In the genomic region with DNA sequence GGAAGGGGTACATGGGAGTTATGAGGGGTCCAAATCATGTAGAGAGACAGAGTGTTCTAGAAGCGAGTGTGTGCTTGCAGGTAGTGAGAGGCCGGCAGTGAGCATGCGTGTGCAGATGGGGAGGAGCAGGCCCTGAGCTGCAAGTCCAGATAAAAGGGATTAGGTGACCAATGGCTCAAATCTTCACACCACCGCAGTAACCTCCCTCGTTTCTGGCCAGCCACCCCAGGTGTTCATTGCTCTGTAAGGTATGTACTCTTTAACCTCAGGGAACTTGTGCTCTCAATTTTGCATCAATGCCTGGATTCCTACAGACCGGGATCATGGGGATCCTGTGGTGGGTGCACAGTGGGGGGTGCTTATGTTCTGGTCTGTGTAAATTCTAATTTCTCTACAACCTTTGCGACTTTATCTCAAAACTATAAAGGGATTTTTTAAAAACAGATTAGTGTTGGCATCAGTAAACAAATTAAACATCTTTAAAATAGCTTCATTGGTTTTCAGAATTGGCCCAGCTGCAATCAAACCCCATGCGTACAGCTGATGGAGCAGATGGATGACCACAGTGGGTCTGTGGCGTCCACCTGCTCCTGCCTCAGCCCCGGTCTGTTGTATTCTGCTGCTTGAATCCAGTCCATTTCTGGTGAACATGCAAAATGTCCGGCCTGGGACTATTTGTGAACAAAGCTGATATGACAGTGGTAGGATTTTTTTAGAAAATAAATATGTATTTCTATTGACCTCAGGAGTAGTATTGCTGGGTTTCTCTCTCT, we compare ENCODE assay signal across 8 mouse cellular contexts. TPM values are rescaled to one million over a fixed set of nuclear protein-coding genes. Genes with fewer than 3 reads are reported as not detected.
DNase-seq lines count a peak whose midpoint lies in the region; ATAC-seq and TF ChIP-seq lines count a peak whose summit lies in the region.

Gnb5 (plus strand) TSS at position 163 of the 773 bp plus-strand sequence.

- no peak within 1 kb of the TSS for H3K4me3 ChIP-seq in forebrain, embryonic 12.5 days (replicated peaks)
- H3K4me3 ChIP-seq in hindbrain, postnatal 0 days (ENCODE audit: low read length), result no peak within 1 kb of the TSS
- H3K4me3 ChIP-seq in midbrain, embryonic 16.5 days (ENCODE audit: low read depth, low read length), result no peak within 1 kb of the TSS

- H3K27ac ChIP-seq in forebrain, embryonic 12.5 days, result no peak within 1 kb of the TSS
- H3K27ac ChIP-seq in hindbrain, postnatal 0 days, result no peak within 1 kb of the TSS
- no peak within 1 kb of the TSS for H3K27ac ChIP-seq in midbrain, embryonic 16.5 days (ENCODE audit: low read length)

- H3K4me2 ChIP-seq in forebrain, embryonic 12.5 days, result no peak within 1 kb of the TSS
- no peak within 1 kb of the TSS for H3K4me2 ChIP-seq in hindbrain, postnatal 0 days (ENCODE audit: low read depth, low read length)
- H3K4me2 ChIP-seq in midbrain, embryonic 16.5 days (ENCODE audit: low read length), result no peak within 1 kb of the TSS

- no peaks in the 10 kb centered on the region for H3K36me3 ChIP-seq in forebrain, embryonic 12.5 days (replicated peaks)
- H3K36me3 ChIP-seq in hindbrain, postnatal 0 days (ENCODE audit: insufficient read depth, low read length), result no peaks in the 10 kb centered on the region
- no peaks in the 10 kb centered on the region for H3K36me3 ChIP-seq in midbrain, embryonic 16.5 days (ENCODE audit: control insufficient read depth, insufficient read depth, low read length)

- H3K27me3 ChIP-seq in forebrain, embryonic 12.5 days, result no peaks in the 10 kb centered on the region
- no peaks in the 10 kb centered on the region for H3K27me3 ChIP-seq in hindbrain, postnatal 0 days (ENCODE audit: insufficient read depth, low read length)
- H3K27me3 ChIP-seq in midbrain, embryonic 16.5 days (ENCODE audit: control insufficient read depth, insufficient read depth, low read depth, low read length), result no peaks in the 10 kb centered on the region

- DNase-seq in frontal cortex, adult 2 months (ENCODE audit: extremely low spot score in 1 of 2, low spot score in 1 of 2), result no peak
- DNase-seq in adrenal gland, postnatal 25 days, result no peak
- DNase-seq in hindbrain, postnatal 0 days (ENCODE audit: low spot score), result peak; percentile 65
- DNase-seq in spleen, postnatal 10 days (ENCODE audit: low spot score in 2 of 2), result no peak
- DNase-seq in right cerebral cortex, postnatal 25 days, result no peak

- H3K4me1 ChIP-seq in forebrain, embryonic 12.5 days, result no peaks in the 10 kb centered on the region
- no peaks in the 10 kb centered on the region for H3K4me1 ChIP-seq in hindbrain, postnatal 0 days (ENCODE audit: insufficient read depth, low read length)
- H3K4me1 ChIP-seq in midbrain, embryonic 16.5 days (ENCODE audit: control insufficient read depth, insufficient read depth, low read length), result no peaks in the 10 kb centered on the region

- no peak for ATAC-seq in frontal cortex, adult (ENCODE audit: low TSS enrichment)
- ATAC-seq in forebrain, embryonic 12.5 days (ENCODE audit: low FRiP score), result no peak
- no peak for ATAC-seq in hindbrain, postnatal 0 days
- ATAC-seq in midbrain, embryonic 16.5 days, result no peak

- H3K9ac ChIP-seq in forebrain, embryonic 12.5 days, result no peak within 1 kb of the TSS
- H3K9ac ChIP-seq in hindbrain, postnatal 0 days (replicated peaks; ENCODE audit: low read length), result no peak within 1 kb of the TSS
- H3K9ac ChIP-seq in midbrain, embryonic 16.5 days (ENCODE audit: low read depth, low read length), result no peak within 1 kb of the TSS

- no peaks in the 10 kb centered on the region for H3K9me3 ChIP-seq in forebrain, embryonic 12.5 days
- H3K9me3 ChIP-seq in hindbrain, postnatal 0 days (ENCODE audit: low read length), result no peaks in the 10 kb centered on the region
- no peaks in the 10 kb centered on the region for H3K9me3 ChIP-seq in midbrain, embryonic 16.5 days (replicated peaks; ENCODE audit: control insufficient read depth, low read length, poor library complexity, severe bottlenecking)

- TF ChIP-seq CTCF in hindbrain, postnatal 0 days (IDR thresholded peaks at IDR 0.05; ENCODE audit: low read depth), result no peak

- WGBS in forebrain, embryonic 12.5 days, result 77% methylated on average over 11 of the region's 11 CpGs
- 61% methylated on average over 11 of the region's 11 CpGs for WGBS in hindbrain, postnatal 0 days
- WGBS in midbrain, embryonic 16.5 days, result 61% methylated on average over 11 of the region's 11 CpGs

RNA-seq across cellular contexts. Expression of gene Gnb5, which starts in this region (rescaled TPM):
- polyA plus RNA-seq in frontal cortex, adult 2 months (2012; rRNA removed), result 170 and 173 TPM in 2 replicates
- total RNA-seq in adrenal gland, postnatal 25 days (2021), result 36.7 and 37.3 TPM in 2 replicates
- 32.6 and 35.5 TPM in 2 replicates for polyA plus RNA-seq in forebrain, embryonic 12.5 days (2016; fragmentation: Nextera tagmentation; extraction: Ambion mirVana)
- 92.1 and 96.0 TPM in 2 replicates for total RNA-seq in hindbrain, postnatal 0 days (2014; rRNA removed)
- polyA plus RNA-seq in hindbrain, postnatal 0 days (2015; fragmentation: Nextera tagmentation; extraction: Ambion mirVana), result 98.6 and 104 TPM in 2 replicates
- polyA plus RNA-seq in midbrain, embryonic 16.5 days (2015; fragmentation: Nextera tagmentation; extraction: Ambion mirVana), result 69.7 and 78.1 TPM in 2 replicates
